Mouse (Mus musculus) lung, embryonic 15.5 days (tissue): Measurements from ENCODE around the gene Ly6g6d. TPM values are rescaled to one million over a fixed set of nuclear protein-coding genes. Genes with fewer than 3 reads are reported as not detected.

Source experiments
- ATAC-seq: fragments of 200-750 bp; cut with Nextera tagmentation; 2 replicates; pipeline ENCODE4 v1.8.0; 2017; ENCODE audit warnings: moderate number of reproducible peaks, borderline replicate concordance; ENCODE audit not compliant: low FRiP score, low TSS enrichment; ENCODE audit errors: extremely low read depth
- H3K27ac ChIP-seq: fragments of 300-500 bp; sonication (generic); 2 replicates; pipeline ENCODE4 v1.5.1; 2015; ENCODE audit warnings: moderate library complexity, mild to moderate bottlenecking, inconsistent platforms
- H3K27me3 ChIP-seq: fragments of 300-500 bp; sonication (generic); 2 replicates; pipeline ENCODE4 v1.6.1; 2015; ENCODE audit warnings: inconsistent platforms
- H3K36me3 ChIP-seq: fragments of 300-500 bp; sonication (generic); 2 replicates; pipeline ENCODE4 v1.6.1; 2015; ENCODE audit warnings: inconsistent platforms
- H3K4me1 ChIP-seq: fragments of 300-500 bp; sonication (generic); 2 replicates; pipeline ENCODE4 v1.6.1; 2015; ENCODE audit warnings: inconsistent platforms
- H3K4me2 ChIP-seq: fragments of 300-500 bp; sonication (generic); 2 replicates; pipeline ENCODE4 v1.6.1; 2015; ENCODE audit warnings: inconsistent platforms, mild to moderate bottlenecking, moderate library complexity
- H3K4me3 ChIP-seq: fragments of 300-500 bp; sonication (generic); 2 replicates; pipeline ENCODE4 v1.5.1; 2015; ENCODE audit warnings: mild to moderate bottlenecking, inconsistent platforms
- H3K9ac ChIP-seq: fragments of 300-500 bp; sonication (generic); 2 replicates; pipeline ENCODE4 v1.6.1; 2015; ENCODE audit warnings: inconsistent platforms
- H3K9me3 ChIP-seq: fragments of 300-500 bp; sonication (generic); 2 replicates; pipeline ENCODE4 v1.6.1; 2016; ENCODE audit warnings: inconsistent platforms
- WGBS: fragments of 180-500 bp; shearing (Covaris S2); methylation state at CpG from one replicate; pipeline ENCODE4 v1.1.7; 2015; 5-methylcytosine and 5-hydroxymethylcytosine counted together
- polyA plus RNA-seq: library from polyadenylated mRNA; unstranded; fragments of >200 nt; fragmentation: Nextera tagmentation; extraction: Ambion mirVana; gene quantifications from 2 replicates; pipeline ENCODE4 v1.2.1, GENCODE M21; 2015

Ly6g6d gene
- polyA plus RNA-seq, 1 experiment from 2014 or later = 6.7 TPM

- Histone ChIP-seq H3K4me3 (no peak within 1 kb of the TSS), H3K9me3 (no peaks in the 10 kb centered on the region), H3K27ac (no peak within 1 kb of the TSS), H3K36me3 (peaks cover 54% of the 10 kb centered on the region), H3K27me3 (no peaks in the 10 kb centered on the region), H3K9ac (no peak within 1 kb of the TSS), H3K4me1 (peaks cover 8% of the 10 kb centered on the region), H3K4me2 (no peak within 1 kb of the TSS)
- WGBS = 84% methylated on average over 8 of the region's 8 CpGs
- no peak for ATAC-seq
Observed at GRCm38 (mm10) chr17:35115046-35116019, 37.5 kb upstream of the Ly6g6d start, which contains the start of gene Ly6g5b. Gene Ly6g5b, minus strand, starts transcription at chr17:35115428.

GRCm38 (mm10) chr17:35111774-35112173 lies 33.9 kb upstream of the Ly6g6d start:
- H3K4me1 ChIP-seq = no peaks in the 10 kb centered on the region
- no peak for ATAC-seq
- no peak overlapping the region for H3K4me2 ChIP-seq
- no peaks in the 10 kb centered on the region for H3K9me3 ChIP-seq
- H3K4me3 ChIP-seq = no peak overlapping the region
- peaks cover 27% of the 10 kb centered on the region for H3K36me3 ChIP-seq
- H3K27me3 ChIP-seq = no peaks in the 10 kb centered on the region
- no peak overlapping the region for H3K27ac ChIP-seq
- WGBS = 62% methylated on average over 9 of the region's 9 CpGs
- no peak overlapping the region for H3K9ac ChIP-seq

GRCm38 (mm10) chr17:35108097-35108496 lies 30.2 kb upstream of the Ly6g6d start, which contains the start of gene Ly6g5c:
Gene Ly6g5c, plus strand, starts transcription at chr17:35108279.
- H3K4me2 ChIP-seq = no peak within 1 kb of the TSS
- H3K27me3 ChIP-seq = no peaks in the 10 kb centered on the region
- no peaks in the 10 kb centered on the region for H3K9me3 ChIP-seq
- H3K9ac ChIP-seq = no peak within 1 kb of the TSS
- ATAC-seq = no peak
- WGBS = 88% methylated on average over 6 of the region's 6 CpGs
- H3K4me3 ChIP-seq = no peak within 1 kb of the TSS
- no peaks in the 10 kb centered on the region for H3K4me1 ChIP-seq
- H3K27ac ChIP-seq = no peak within 1 kb of the TSS
- peaks cover 7% of the 10 kb centered on the region for H3K36me3 ChIP-seq

GRCm38 (mm10) chr17:35106522-35106921 lies 28.7 kb upstream of the Ly6g6d start:
- no peaks in the 10 kb centered on the region for H3K9me3 ChIP-seq
- peaks cover 22% of the 10 kb centered on the region for H3K36me3 ChIP-seq
- H3K4me3 ChIP-seq = no peak overlapping the region
- H3K27ac ChIP-seq = no peak overlapping the region
- H3K4me1 ChIP-seq = no peaks in the 10 kb centered on the region
- 51% methylated on average over 3 of the region's 3 CpGs for WGBS
- no peak overlapping the region for H3K9ac ChIP-seq
- H3K27me3 ChIP-seq = no peaks in the 10 kb centered on the region
- no peak overlapping the region for H3K4me2 ChIP-seq
- ATAC-seq = no peak

GRCm38 (mm10) chr17:35105740-35106389 lies 28.0 kb upstream of the Ly6g6d start:
- no peaks in the 10 kb centered on the region for H3K9me3 ChIP-seq
- no peak overlapping the region for H3K27ac ChIP-seq
- 25% methylated on average over 13 of the region's 13 CpGs for WGBS
- no peak for ATAC-seq
- no peak overlapping the region for H3K4me3 ChIP-seq
- no peak overlapping the region for H3K4me2 ChIP-seq
- no peaks in the 10 kb centered on the region for H3K27me3 ChIP-seq
- no peak overlapping the region for H3K9ac ChIP-seq
- peaks cover 29% of the 10 kb centered on the region for H3K36me3 ChIP-seq
- H3K4me1 ChIP-seq = no peaks in the 10 kb centered on the region

GRCm38 (mm10) chr17:35104754-35105153 lies 26.9 kb upstream of the Ly6g6d start:
- H3K9ac ChIP-seq = no peak overlapping the region
- WGBS = 57% methylated on average over 6 of the region's 6 CpGs
- no peak for ATAC-seq

GRCm38 (mm10) chr17:35104079-35104478 lies 26.2 kb upstream of the Ly6g6d start:
- Histone ChIP-seq H3K9me3 (no peaks in the 10 kb centered on the region), H3K27me3 (no peaks in the 10 kb centered on the region), H3K36me3 (peaks cover 34% of the 10 kb centered on the region), H3K4me2 (no peak overlapping the region), H3K9ac (no peak overlapping the region), H3K27ac (no peak overlapping the region), H3K4me1 (no peaks in the 10 kb centered on the region), H3K4me3 (no peak overlapping the region)
- WGBS = 91% methylated on average over 7 of the region's 7 CpGs
- no peak for ATAC-seq

More at GRCm38 (mm10) chr17:35104754-35105153, 26.9 kb upstream of the Ly6g6d start:
- H3K27ac ChIP-seq = no peak overlapping the region
- H3K4me1 ChIP-seq = no peaks in the 10 kb centered on the region
- H3K9me3 ChIP-seq = no peaks in the 10 kb centered on the region
- H3K4me2 ChIP-seq = no peak overlapping the region
- peaks cover 33% of the 10 kb centered on the region for H3K36me3 ChIP-seq
- H3K4me3 ChIP-seq = no peak overlapping the region
- no peaks in the 10 kb centered on the region for H3K27me3 ChIP-seq

- peaks cover 43% of the 10 kb centered on the region for H3K36me3 ChIP-seq
- no peak for ATAC-seq
Observed at GRCm38 (mm10) chr17:35103221-35103690, 25.4 kb upstream of the Ly6g6d start.

GRCm38 (mm10) chr17:35102299-35102698 lies 24.4 kb upstream of the Ly6g6d start:
- ATAC-seq = no peak
- WGBS = 63% methylated on average over 8 of the region's 8 CpGs
- Histone ChIP-seq H3K36me3 (peaks cover 51% of the 10 kb centered on the region), H3K4me1 (no peaks in the 10 kb centered on the region), H3K4me3 (no peak overlapping the region), H3K4me2 (no peak overlapping the region), H3K9me3 (no peaks in the 10 kb centered on the region), H3K9ac (no peak overlapping the region), H3K27me3 (no peaks in the 10 kb centered on the region), H3K27ac (no peak overlapping the region)

More at GRCm38 (mm10) chr17:35103221-35103690, 25.4 kb upstream of the Ly6g6d start:
- Histone ChIP-seq H3K27ac (no peak overlapping the region), H3K4me1 (no peaks in the 10 kb centered on the region), H3K27me3 (no peaks in the 10 kb centered on the region), H3K4me3 (no peak overlapping the region), H3K9ac (no peak overlapping the region), H3K9me3 (no peaks in the 10 kb centered on the region), H3K4me2 (no peak overlapping the region)
- WGBS = 52% methylated on average over 6 of the region's 6 CpGs

GRCm38 (mm10) chr17:35101161-35101560 lies 23.3 kb upstream of the Ly6g6d start:
- Histone ChIP-seq H3K36me3 (peaks cover 62% of the 10 kb centered on the region), H3K27ac (no peak overlapping the region)
- WGBS = 85% methylated on average over 11 of the region's 11 CpGs

GRCm38 (mm10) chr17:35100196-35100765 lies 22.4 kb upstream of the Ly6g6d start:
- Histone ChIP-seq H3K27me3 (no peaks in the 10 kb centered on the region), H3K9me3 (no peaks in the 10 kb centered on the region), H3K9ac (no peak overlapping the region), H3K36me3 (peaks cover 69% of the 10 kb centered on the region), H3K4me1 (no peaks in the 10 kb centered on the region), H3K4me3 (no peak overlapping the region), H3K4me2 (no peak overlapping the region), H3K27ac (no peak overlapping the region)
- WGBS = 58% methylated on average over 10 of the region's 10 CpGs
- ATAC-seq = no peak

More at GRCm38 (mm10) chr17:35101161-35101560, 23.3 kb upstream of the Ly6g6d start:
- no peak overlapping the region for H3K4me3 ChIP-seq
- H3K9me3 ChIP-seq = no peaks in the 10 kb centered on the region
- no peaks in the 10 kb centered on the region for H3K4me1 ChIP-seq
- ATAC-seq = no peak
- H3K4me2 ChIP-seq = no peak overlapping the region
- no peak overlapping the region for H3K9ac ChIP-seq
- no peaks in the 10 kb centered on the region for H3K27me3 ChIP-seq
